In genomic region chr7:18891872-18892599, GRCm38 (mm10) we compare ENCODE assay signal across 8 mouse cellular contexts. TPM values are rescaled to one million over a fixed set of nuclear protein-coding genes. Genes with fewer than 3 reads are reported as not detected.
DNase-seq lines count a peak whose midpoint lies in the region; ATAC-seq lines count a peak whose summit lies in the region.

No protein-coding gene starts in this region.

- 21% methylated on average over 33 of the region's 33 CpGs for WGBS in hindbrain, embryonic 11.5 days

- peaks cover 5% of the 10 kb centered on the region; the same call in 1 of the 2 replicates for H3K4me1 ChIP-seq in hindbrain, embryonic 11.5 days (replicated peaks; ENCODE audit: control insufficient read depth, insufficient read depth, low read length)

- peak; percentile 81 for DNase-seq in Muller cell, postnatal 12 days (ENCODE audit: inconsistent ontology term)
- peak; percentile 89 for DNase-seq in cerebellum, adult 9-11 months
- DNase-seq in frontal cortex, adult 2 months (ENCODE audit: extremely low spot score in 1 of 2, low spot score in 1 of 2), result peak; percentile 84 to 96
- DNase-seq in hindbrain, embryonic 11.5 days (ENCODE audit: low spot score), result peak; percentile 94
- DNase-seq in layer of hippocampus, postnatal 14 days (ENCODE audit: low spot score in 2 of 2), result peak; percentile 86 to 92
- DNase-seq in lung, postnatal 10 days, result peak; percentile 90
- peak; percentile 41 for DNase-seq in retina, adult 2 months (ENCODE audit: low read depth, low spot score)
- DNase-seq in thymus, postnatal 25 days, result peak; percentile 85

- peak; percentile 42 for ATAC-seq in hindbrain, embryonic 11.5 days (ENCODE audit: low FRiP score)

- H3K27me3 ChIP-seq in hindbrain, embryonic 11.5 days (ENCODE audit: control insufficient read depth, insufficient read depth, low read length), result peaks cover 7% of the 10 kb centered on the region; the same call in 1 of the 2 replicates

- H3K9ac ChIP-seq in hindbrain, embryonic 11.5 days (ENCODE audit: low read depth, low read length), result no peak overlapping the region; the same call in 1 of the 2 replicates

- H3K9me3 ChIP-seq in hindbrain, embryonic 11.5 days (ENCODE audit: control insufficient read depth, low read length), result no peaks in the 10 kb centered on the region

- no peaks in the 10 kb centered on the region for H3K36me3 ChIP-seq in hindbrain, embryonic 11.5 days (ENCODE audit: control insufficient read depth, insufficient read depth, low read length)

- H3K27ac ChIP-seq in hindbrain, embryonic 11.5 days (ENCODE audit: low read depth, low read length), result no peak overlapping the region

- peak overlapping the region; percentile 52 for H3K4me2 ChIP-seq in hindbrain, embryonic 11.5 days (replicated peaks; ENCODE audit: low read depth, low read length)

- H3K4me3 ChIP-seq in hindbrain, embryonic 11.5 days (ENCODE audit: low read depth, low read length), result peak overlapping the region; percentile 30

RNA-seq across cellular contexts. Expression of gene Ccdc61, which starts 18.2 kb away (rescaled TPM):
- 11.7 and 15.4 TPM in 2 replicates for polyA plus RNA-seq in frontal cortex, adult 2 months (2012; rRNA removed)
- polyA plus RNA-seq in hindbrain, embryonic 11.5 days (2014; fragmentation: Nextera tagmentation; extraction: Ambion mirVana), result 22.9 and 27.3 TPM in 2 replicates
- total RNA-seq in layer of hippocampus, postnatal 14 days (2021), result 10 to 100 TPM; 11.0 to 12.8 TPM

RNA-seq across cellular contexts. Expression of gene Pglyrp1, which starts 20.9 kb away (rescaled TPM):
- 17.5 and 20.5 TPM in 2 replicates for polyA plus RNA-seq in frontal cortex, adult 2 months (2012; rRNA removed)
- 2.8 and 2.9 TPM in 2 replicates for polyA plus RNA-seq in hindbrain, embryonic 11.5 days (2014; fragmentation: Nextera tagmentation; extraction: Ambion mirVana)
- 10 to 100 TPM; 28.4 to 35.0 TPM for total RNA-seq in layer of hippocampus, postnatal 14 days (2021)

RNA-seq across cellular contexts. Expression of gene Nova2, which starts 33.7 kb away (rescaled TPM):
- 25.0 and 27.0 TPM in 2 replicates for polyA plus RNA-seq in frontal cortex, adult 2 months (2012; rRNA removed)
- polyA plus RNA-seq in hindbrain, embryonic 11.5 days (2014; fragmentation: Nextera tagmentation; extraction: Ambion mirVana), result 12.7 and 18.0 TPM in 2 replicates
- 100 to 1,000 TPM in 1 of 2 experiments, 10 to 100 TPM in 1; 93.5 to 101 TPM for total RNA-seq in layer of hippocampus, postnatal 14 days (2021)

RNA-seq across cellular contexts. Expression of gene Mill2, which starts 52.3 kb away (rescaled TPM):
- polyA plus RNA-seq in frontal cortex, adult 2 months (2012; rRNA removed), result 2.3 and 3.4 TPM in 2 replicates
- 0.13 and 0.48 TPM in 2 replicates for polyA plus RNA-seq in hindbrain, embryonic 11.5 days (2014; fragmentation: Nextera tagmentation; extraction: Ambion mirVana)
- total RNA-seq in layer of hippocampus, postnatal 14 days (2021), result 1 to 10 TPM; 1.7 to 2.0 TPM

Comparison
In these comparisons a context has a peak if more than half of its experiments do, and no peak if none do; other contexts are left out.
1. DNase-seq: peak in every context shown above with its lines; median percentile 94 in hindbrain, embryonic 11.5 days; 90 in frontal cortex, adult 2 months; 90 in lung, postnatal 10 days; 89 in cerebellum, adult 9-11 months; 89 in layer of hippocampus, postnatal 14 days; 85 in thymus, postnatal 25 days; 81 in Muller cell, postnatal 12 days; 41 in retina, adult 2 months.